Mouse (Mus musculus) adrenal gland, adult 18-20 months (tissue): Measurements from ENCODE around the gene Tex13a. TPM values are rescaled to one million over a fixed set of nuclear protein-coding genes. Genes with fewer than 3 reads are reported as not detected.

Source experiments
- DNase-seq, 2 experiments: peaks; one replicate each; pipeline ENCODE4 v3.0.0; 2021 to 2022; ENCODE audit warnings: low spot score in 2 of 2
- long read RNA-seq, 2 experiments: library from polyadenylated mRNA; stranded (forward); transcript quantifications; one replicate each; pipeline ENCODE4 v2.0.0; 2021
- total RNA-seq, 2 experiments: library from RNA; stranded (reverse); gene quantifications; 1 replicate in 1 of 2; 2 replicates in 1 of 2; pipeline ENCODE4 v1.2.3; 2021

Tex13a gene
- total RNA-seq, result not detected
- long read RNA-seq, experiment 1, result 0 reads
- long read RNA-seq, experiment 2, result 0 reads

GRCm38 (mm10) chrX:138209480-138209879 is at the start of gene Tex13a:
Gene Tex13a (minus strand): TSS chrX:138209580.
- no peak for DNase-seq

- no peak for DNase-seq
Observed at GRCm38 (mm10) chrX:138234626-138235025, 25.2 kb upstream of the Tex13a start.

GRCm38 (mm10) chrX:138170146-138170545 is 39.2 kb downstream of the Tex13a start:
- no peak for DNase-seq
